Mouse (Mus musculus): ENCODE measurements around the gene Atp11a. TPM values are rescaled to one million over a fixed set of nuclear protein-coding genes. Genes with fewer than 3 reads are reported as not detected.

The Atp11a gene
- polyA plus RNA-seq, 1 experiment from 2014 or later: 15.6 TPM

GRCm38 (mm10) chr8:12761873-12762272, 5.1 kb downstream of the Atp11a start:
- Histone ChIP-seq H3K4me3 (ENCODE audit: low read depth, low read length) (no peak overlapping the region), H3K27me3 (ENCODE audit: control insufficient read depth, insufficient read depth, low read length) (no peaks in the 10 kb centered on the region), H3K4me1 (ENCODE audit: control insufficient read depth, insufficient read depth, low read length) (peaks cover 45% of the 10 kb centered on the region), H3K4me2 (no peak overlapping the region), H3K9ac (ENCODE audit: low read depth, low read length) (no peak overlapping the region), H3K9me3 (replicated peaks; ENCODE audit: control insufficient read depth, low read length) (no peaks in the 10 kb centered on the region), H3K27ac (ENCODE audit: low read depth, low read length) (no peak overlapping the region), H3K36me3 (ENCODE audit: control insufficient read depth, insufficient read depth, low read length) (no peaks in the 10 kb centered on the region; the same call in 1 of the 2 replicates)
- ATAC-seq (replicated peaks; ENCODE audit: insufficient number of reproducible peaks, low FRiP score, low TSS enrichment): no peak
- WGBS (ENCODE audit: insufficient replicate concordance): 62% methylated on average over 3 of the region's 3 CpGs

GRCm38 (mm10) chr8:12763565-12764108, 6.8 kb downstream of the Atp11a start:
- Histone ChIP-seq H3K9ac (ENCODE audit: low read depth, low read length) (0 out of 2 replicates have a peak overlapping the region, but pooled peaks have one; percentile 6), H3K36me3 (ENCODE audit: control insufficient read depth, insufficient read depth, low read length) (no peaks in the 10 kb centered on the region; the same call in 1 of the 2 replicates), H3K27ac (ENCODE audit: low read depth, low read length) (peak overlapping the region; percentile 6), H3K9me3 (replicated peaks; ENCODE audit: control insufficient read depth, low read length) (no peaks in the 10 kb centered on the region), H3K4me1 (ENCODE audit: control insufficient read depth, insufficient read depth, low read length) (peaks cover 40% of the 10 kb centered on the region), H3K27me3 (ENCODE audit: control insufficient read depth, insufficient read depth, low read length) (no peaks in the 10 kb centered on the region), H3K4me3 (ENCODE audit: low read depth, low read length) (no peak overlapping the region), H3K4me2 (peak overlapping the region; percentile 7; the same call in 1 of the 2 replicates)
- WGBS (ENCODE audit: insufficient replicate concordance): 43% methylated on average over 4 of the region's 4 CpGs
- no peak for ATAC-seq (replicated peaks; ENCODE audit: insufficient number of reproducible peaks, low FRiP score, low TSS enrichment)

- H3K9ac ChIP-seq (ENCODE audit: low read depth, low read length): no peak overlapping the region
- ATAC-seq (replicated peaks; ENCODE audit: insufficient number of reproducible peaks, low FRiP score, low TSS enrichment): no peak
- H3K9me3 ChIP-seq (replicated peaks; ENCODE audit: control insufficient read depth, low read length): no peaks in the 10 kb centered on the region
- H3K4me3 ChIP-seq (ENCODE audit: low read depth, low read length): no peak overlapping the region
- peaks cover 39% of the 10 kb centered on the region for H3K4me1 ChIP-seq (ENCODE audit: control insufficient read depth, insufficient read depth, low read length)
- no peaks in the 10 kb centered on the region; the same call in 1 of the 2 replicates for H3K36me3 ChIP-seq (ENCODE audit: control insufficient read depth, insufficient read depth, low read length)
- no peaks in the 10 kb centered on the region for H3K27me3 ChIP-seq (ENCODE audit: control insufficient read depth, insufficient read depth, low read length)
- 87% methylated on average over 4 of the region's 4 CpGs for WGBS (ENCODE audit: insufficient replicate concordance)
- H3K4me2 ChIP-seq: no peak overlapping the region
- H3K27ac ChIP-seq (ENCODE audit: low read depth, low read length): no peak overlapping the region
These were observed 8.2 kb downstream of the Atp11a start for GRCm38 (mm10) chr8:12764971-12765370.

GRCm38 (mm10) chr8:12767176-12767575, 10.4 kb downstream of the Atp11a start:
- Histone ChIP-seq H3K4me2 (no peak overlapping the region), H3K9me3 (replicated peaks; ENCODE audit: control insufficient read depth, low read length) (no peaks in the 10 kb centered on the region), H3K4me3 (ENCODE audit: low read depth, low read length) (no peak overlapping the region), H3K36me3 (ENCODE audit: control insufficient read depth, insufficient read depth, low read length) (no peaks in the 10 kb centered on the region; the same call in 1 of the 2 replicates), H3K4me1 (ENCODE audit: control insufficient read depth, insufficient read depth, low read length) (peaks cover 42% of the 10 kb centered on the region), H3K9ac (ENCODE audit: low read depth, low read length) (no peak overlapping the region), H3K27ac (ENCODE audit: low read depth, low read length) (no peak overlapping the region), H3K27me3 (ENCODE audit: control insufficient read depth, insufficient read depth, low read length) (no peaks in the 10 kb centered on the region)
- WGBS (ENCODE audit: insufficient replicate concordance): 94% methylated on average over 3 of the region's 3 CpGs
- ATAC-seq (replicated peaks; ENCODE audit: insufficient number of reproducible peaks, low FRiP score, low TSS enrichment): no peak

- no peaks in the 10 kb centered on the region; the same call in 1 of the 2 replicates for H3K36me3 ChIP-seq (ENCODE audit: control insufficient read depth, insufficient read depth, low read length)
- no peaks in the 10 kb centered on the region for H3K27me3 ChIP-seq (ENCODE audit: control insufficient read depth, insufficient read depth, low read length)
- H3K4me3 ChIP-seq (ENCODE audit: low read depth, low read length): no peak overlapping the region
- WGBS (ENCODE audit: insufficient replicate concordance): 44% methylated on average over 6 of the region's 6 CpGs
- no peak overlapping the region for H3K27ac ChIP-seq (ENCODE audit: low read depth, low read length)
- H3K4me2 ChIP-seq: no peak overlapping the region
- no peak for ATAC-seq (replicated peaks; ENCODE audit: insufficient number of reproducible peaks, low FRiP score, low TSS enrichment)
- peaks cover 40% of the 10 kb centered on the region for H3K4me1 ChIP-seq (ENCODE audit: control insufficient read depth, insufficient read depth, low read length)
- no peak overlapping the region for H3K9ac ChIP-seq (ENCODE audit: low read depth, low read length)
- H3K9me3 ChIP-seq (replicated peaks; ENCODE audit: control insufficient read depth, low read length): no peaks in the 10 kb centered on the region
These were observed 11.9 kb downstream of the Atp11a start for GRCm38 (mm10) chr8:12768747-12769146.

GRCm38 (mm10) chr8:12769296-12769695, 12.5 kb downstream of the Atp11a start:
- Histone ChIP-seq H3K4me3 (ENCODE audit: low read depth, low read length) (no peak overlapping the region), H3K27me3 (ENCODE audit: control insufficient read depth, insufficient read depth, low read length) (no peaks in the 10 kb centered on the region), H3K36me3 (ENCODE audit: control insufficient read depth, insufficient read depth, low read length) (no peaks in the 10 kb centered on the region; the same call in 1 of the 2 replicates), H3K9ac (ENCODE audit: low read depth, low read length) (no peak overlapping the region), H3K4me1 (ENCODE audit: control insufficient read depth, insufficient read depth, low read length) (peaks cover 40% of the 10 kb centered on the region), H3K27ac (ENCODE audit: low read depth, low read length) (no peak overlapping the region), H3K9me3 (replicated peaks; ENCODE audit: control insufficient read depth, low read length) (no peaks in the 10 kb centered on the region), H3K4me2 (no peak overlapping the region)
- no peak for ATAC-seq (replicated peaks; ENCODE audit: insufficient number of reproducible peaks, low FRiP score, low TSS enrichment)
- 82% methylated on average over 7 of the region's 7 CpGs for WGBS (ENCODE audit: insufficient replicate concordance)

GRCm38 (mm10) chr8:12772319-12772718, 15.5 kb downstream of the Atp11a start:
- no peaks in the 10 kb centered on the region for H3K9me3 ChIP-seq (replicated peaks; ENCODE audit: control insufficient read depth, low read length)
- no peaks in the 10 kb centered on the region for H3K36me3 ChIP-seq (ENCODE audit: control insufficient read depth, insufficient read depth, low read length)
- H3K4me1 ChIP-seq (ENCODE audit: control insufficient read depth, insufficient read depth, low read length): peaks cover 66% of the 10 kb centered on the region
- WGBS (ENCODE audit: insufficient replicate concordance): 78% methylated on average over 2 of the region's 2 CpGs
- no peak overlapping the region for H3K9ac ChIP-seq (ENCODE audit: low read depth, low read length)
- H3K4me2 ChIP-seq: no peak overlapping the region
- no peak for ATAC-seq (replicated peaks; ENCODE audit: insufficient number of reproducible peaks, low FRiP score, low TSS enrichment)
- H3K27ac ChIP-seq (ENCODE audit: low read depth, low read length): no peak overlapping the region
- no peak overlapping the region for H3K4me3 ChIP-seq (ENCODE audit: low read depth, low read length)
- no peaks in the 10 kb centered on the region for H3K27me3 ChIP-seq (ENCODE audit: control insufficient read depth, insufficient read depth, low read length)

- Histone ChIP-seq H3K4me1 (ENCODE audit: control insufficient read depth, insufficient read depth, low read length) (peaks cover 68% of the 10 kb centered on the region), H3K36me3 (ENCODE audit: control insufficient read depth, insufficient read depth, low read length) (no peaks in the 10 kb centered on the region), H3K27ac (ENCODE audit: low read depth, low read length) (peak overlapping the region; percentile 89), H3K27me3 (ENCODE audit: control insufficient read depth, insufficient read depth, low read length) (no peaks in the 10 kb centered on the region), H3K4me2 (no peak overlapping the region), H3K9ac (ENCODE audit: low read depth, low read length) (no peak overlapping the region), H3K9me3 (replicated peaks; ENCODE audit: control insufficient read depth, low read length) (no peaks in the 10 kb centered on the region), H3K4me3 (ENCODE audit: low read depth, low read length) (no peak overlapping the region)
- ATAC-seq (replicated peaks; ENCODE audit: insufficient number of reproducible peaks, low FRiP score, low TSS enrichment): no peak
- 55% methylated on average over 4 of the region's 4 CpGs for WGBS (ENCODE audit: insufficient replicate concordance)
These were observed 17.1 kb downstream of the Atp11a start for GRCm38 (mm10) chr8:12773914-12774313.

- Histone ChIP-seq H3K36me3 (ENCODE audit: control insufficient read depth, insufficient read depth, low read length) (no peaks in the 10 kb centered on the region), H3K4me1 (ENCODE audit: control insufficient read depth, insufficient read depth, low read length) (peaks cover 75% of the 10 kb centered on the region), H3K27me3 (ENCODE audit: control insufficient read depth, insufficient read depth, low read length) (no peaks in the 10 kb centered on the region), H3K4me2 (peak overlapping the region; percentile 43), H3K9ac (ENCODE audit: low read depth, low read length) (peak overlapping the region; percentile 36; the same call in 1 of the 2 replicates), H3K4me3 (ENCODE audit: low read depth, low read length) (no peak overlapping the region), H3K27ac (ENCODE audit: low read depth, low read length) (peak overlapping the region; percentile 89), H3K9me3 (replicated peaks; ENCODE audit: control insufficient read depth, low read length) (no peaks in the 10 kb centered on the region)
- WGBS (ENCODE audit: insufficient replicate concordance): 30% methylated on average over 4 of the region's 4 CpGs
- no peak; the same call in 1 of the 2 replicates for ATAC-seq (replicated peaks; ENCODE audit: insufficient number of reproducible peaks, low FRiP score, low TSS enrichment)
These were observed 18.1 kb downstream of the Atp11a start for GRCm38 (mm10) chr8:12774872-12775298.
